Mouse (Mus musculus): ENCODE measurements around the gene Ndufa10. TPM values are rescaled to one million over a fixed set of nuclear protein-coding genes. Genes with fewer than 3 reads are reported as not detected.

Gene Ndufa10
- 103 and 111 TPM in 2 replicates for total RNA-seq (2012; rRNA removed)
- 139 and 142 TPM in 2 replicates for total RNA-seq (2014; rRNA removed)
- 230 and 296 TPM in 2 replicates for polyA plus RNA-seq (2012; ENCODE audit: insufficient read length, low read depth)

DNA sequence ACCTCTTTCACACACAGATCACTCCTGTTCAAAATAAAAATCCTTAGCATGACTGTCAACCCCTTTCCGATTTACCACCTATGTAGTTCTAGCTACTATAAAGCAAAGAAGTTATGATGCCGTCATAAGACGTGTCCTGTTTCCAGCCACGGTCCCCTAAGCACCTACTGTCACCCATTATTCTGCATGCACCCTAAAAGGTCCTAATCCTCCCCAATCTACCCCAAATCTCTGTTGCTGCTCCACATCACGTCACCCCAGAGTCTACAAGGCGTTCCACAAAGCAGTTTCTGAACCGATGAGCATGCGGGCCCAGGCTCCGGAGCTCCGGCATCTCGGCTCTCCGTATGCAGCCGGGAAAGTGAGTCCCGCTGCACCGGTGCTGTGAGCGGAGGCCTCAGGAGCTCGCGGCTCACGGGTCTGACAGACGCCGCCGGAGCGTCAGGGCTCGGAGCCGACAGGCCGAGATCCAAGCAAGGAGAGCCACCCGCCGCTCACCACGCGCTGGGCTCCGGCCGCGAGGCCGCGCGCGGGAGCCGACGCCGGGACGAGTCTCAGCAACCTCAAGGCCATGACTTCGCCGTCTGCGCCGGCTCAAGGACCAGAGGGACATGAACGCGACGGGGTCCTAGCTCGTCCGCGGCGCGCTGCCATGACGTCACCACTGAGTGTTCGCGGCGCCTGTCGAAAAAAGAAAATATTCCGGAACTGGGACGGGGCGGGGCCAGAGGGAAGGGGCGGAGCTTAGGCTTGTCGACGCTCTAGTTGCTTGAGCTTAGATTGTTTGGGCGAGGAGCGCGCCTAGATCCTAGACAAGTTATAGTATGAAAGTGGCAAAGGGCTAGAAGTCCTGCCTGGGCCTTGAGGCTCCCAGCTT, at the start of gene Ndufa10:
TSS of gene Ndufa10 (minus strand) at position 696 of the 877 bp plus-strand sequence.
- peak within 1 kb of the TSS; percentile 98 for H3K4me2 ChIP-seq (ENCODE audit: insufficient read depth, low read depth, poor library complexity, severe bottlenecking)
- TF ChIP-seq MEF2A (IDR thresholded peaks at IDR 0.05; ENCODE audit: borderline replicate concordance, low read depth, low read length), result peak; percentile 61; the same call in 1 of the 2 replicates
- peak; percentile 86 for TF ChIP-seq MXI1 (IDR thresholded peaks at IDR 0.05; ENCODE audit: low read depth, low read length)
- peak; percentile 58; the same call in 1 of the 2 replicates for TF ChIP-seq TBP (conservative IDR thresholded peaks at IDR 0.05; ENCODE audit: low read depth, low read length)
- peak; percentile 80 for TF ChIP-seq POLR2A (IDR thresholded peaks at IDR 0.05; ENCODE audit: low read depth, low read length)
- no peak for TF ChIP-seq PAX5 (IDR thresholded peaks at IDR 0.05; ENCODE audit: low read length)
- TF ChIP-seq GABPA (IDR thresholded peaks at IDR 0.05; ENCODE audit: insufficient replicate concordance, low read depth, low read length), result peak; percentile 60; the same call in 1 of the 2 replicates
- TF ChIP-seq IRF4 (IDR thresholded peaks at IDR 0.05; ENCODE audit: low read depth, low read length), result peak; percentile 89
- peak; percentile 98 for TF ChIP-seq SIN3A (IDR thresholded peaks at IDR 0.05; ENCODE audit: low read length)
- peak; percentile 93 for TF ChIP-seq KAT2A (IDR thresholded peaks at IDR 0.05; ENCODE audit: insufficient replicate concordance, low read length)
- TF ChIP-seq ZMIZ1 (IDR thresholded peaks at IDR 0.05; ENCODE audit: low read depth, low read length), result peak; percentile 56
- TF ChIP-seq MYC (IDR thresholded peaks at IDR 0.05; ENCODE audit: low read depth, low read length), result peak; percentile 31; the same call in 1 of the 2 replicates
- TF ChIP-seq HCFC1 (IDR thresholded peaks at IDR 0.05; ENCODE audit: low read depth, low read length), result peak; percentile 98
- TF ChIP-seq ELF1 (IDR thresholded peaks at IDR 0.05; ENCODE audit: low read depth, low read length), result peak; percentile 93
- TF ChIP-seq ETS1 (conservative IDR thresholded peaks at IDR 0.05; ENCODE audit: low read depth, low read length), result no peak; the same call in 1 of the 2 replicates
- no peak for TF ChIP-seq EP300 (IDR thresholded peaks at IDR 0.05; ENCODE audit: low read length)
- TF ChIP-seq CHD2 (IDR thresholded peaks at IDR 0.05; ENCODE audit: low read length), result 0 out of 2 replicates have a peak, but pooled peaks have one; percentile 16
- TF ChIP-seq CTCF (conservative IDR thresholded peaks at IDR 0.05 in 1 of 2, IDR thresholded peaks at IDR 0.05 in 1 of 2; ENCODE audit: low read depth in 2 of 2, low read length in 2 of 2), result no peak
- TF ChIP-seq JUN (IDR thresholded peaks at IDR 0.05; ENCODE audit: insufficient read depth, low read depth, low read length), result peak; percentile 66
- TF ChIP-seq UBTF (IDR thresholded peaks at IDR 0.05; ENCODE audit: low read depth, low read length), result peak; percentile 84; the same call in 1 of the 2 replicates
- TF ChIP-seq JUND (conservative IDR thresholded peaks at IDR 0.05; ENCODE audit: low read depth, low read length), result no peak
- no peak; the same call in 1 of the 2 replicates for TF ChIP-seq ZKSCAN1 (IDR thresholded peaks at IDR 0.05; ENCODE audit: borderline replicate concordance, low read depth, low read length)
- TF ChIP-seq NRF1 (IDR thresholded peaks at IDR 0.05; ENCODE audit: low read depth, low read length), result peak; percentile 77
- TF ChIP-seq TCF12 (IDR thresholded peaks at IDR 0.05; ENCODE audit: low read depth, low read length), result peak; percentile 89
- peak; percentile 71 for TF ChIP-seq NELFE (IDR thresholded peaks at IDR 0.05; ENCODE audit: low read depth, low read length)
- peak; percentile 90 for TF ChIP-seq MAX (IDR thresholded peaks at IDR 0.05; ENCODE audit: low read length)
- TF ChIP-seq BHLHE40 (IDR thresholded peaks at IDR 0.05; ENCODE audit: low read depth, low read length), result no peak
- peak within 1 kb of the TSS; percentile 98 to 99 (median 99) for H3K4me3 ChIP-seq (replicated peaks in 1 of 3; ENCODE audit: low read depth in 2 of 3, low read length in 2 of 3, poor library complexity in 1 of 3)
- H3K27me3 ChIP-seq (replicated peaks), result peaks cover 34% of the 10 kb centered on the region
- H3K4me1 ChIP-seq (ENCODE audit: control insufficient read depth in 1 of 2, insufficient read depth in 2 of 2), result peaks cover 0 to 16% of the 10 kb centered on the region in 2 experiments; a peak in 2 of 4 replicates
- in situ Hi-C loops (cut with MboI; ENCODE audit: low pct_ligation_motif_present, low pct_unique_long_range_greater_than_20kb, low sequenced_read_pairs), result no loop called here
- H3K79me2 ChIP-seq (replicated peaks; ENCODE audit: control insufficient read depth, extremely low read depth, insufficient read depth, poor library complexity, severe bottlenecking), result peaks cover 15% of the 10 kb centered on the region
- no peak within 1 kb of the TSS for H3K27ac ChIP-seq (ENCODE audit: insufficient read depth, low read depth)
- no peaks in the 10 kb centered on the region for H3K9me3 ChIP-seq (replicated peaks; ENCODE audit: low read length)
- peak; percentile 89 for DNase-seq (ENCODE audit: extremely low read depth)
- H3K9ac ChIP-seq (ENCODE audit: insufficient read depth, low read depth), result peak within 1 kb of the TSS; percentile 91
- H3K36me3 ChIP-seq (replicated peaks in 1 of 2; ENCODE audit: control insufficient read depth in 1 of 2, insufficient read depth in 1 of 2, low read length in 1 of 2), result peaks cover 21 to 33% of the 10 kb centered on the region in 2 experiments
- dilution Hi-C loops (cut with MboI; ENCODE audit: extremely low pct_ligation_motif_present, extremely low pct_unique_long_range_greater_than_20kb, low sequenced_read_pairs), result no loop called here

Measured in CH12.LX (cell line).